Mouse (Mus musculus) left cerebral cortex, postnatal 4 days (tissue): ENCODE measurements around the gene Glis1. TPM values are rescaled to one million over a fixed set of nuclear protein-coding genes. Genes with fewer than 3 reads are reported as not detected.
A peak's percentile ranks its signal among the peaks of the same experiment; 100 is the strongest.

Experiments
- DNase-seq: peaks from one replicate; pipeline ENCODE4 v3.0.0-alpha.2; 2022
- intact Hi-C: fragments of 180-260 bp; cut with DNase I; formaldehyde crosslinking; loops from one replicate; pipeline ENCODE4 v1.15.1; 2025
- total RNA-seq, 2 experiments: library from RNA; stranded (reverse); gene quantifications; 2 replicates each; pipeline ENCODE4 v1.2.3; 2021

Gene Glis1
- total RNA-seq, 2 experiments from 2014 or later: 1.9 to 3.6 TPM

DNA sequence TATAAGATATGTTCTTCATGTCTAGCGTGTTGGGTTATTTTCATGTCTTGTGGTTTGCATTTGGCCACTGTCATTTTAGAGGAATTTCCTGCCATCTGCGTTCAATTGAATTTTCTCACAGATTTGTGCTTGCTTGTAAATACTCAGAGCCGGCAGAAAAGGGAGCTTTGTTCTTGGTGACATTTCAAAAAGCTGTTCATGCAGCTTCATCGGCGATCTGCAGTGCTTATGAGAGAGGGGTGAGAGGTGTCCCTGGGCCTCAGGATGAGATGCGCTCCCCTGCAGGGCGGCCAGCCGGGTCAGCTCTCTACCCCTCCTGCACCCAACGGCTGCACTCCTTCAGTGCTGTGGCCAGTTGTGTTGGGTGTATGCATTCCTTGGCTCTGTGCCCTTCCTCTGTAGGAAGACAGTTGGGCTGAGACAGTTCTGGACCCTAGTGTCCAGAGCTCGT is 68.2 kb downstream of the Glis1 start:
- DNase-seq: no peak
- intact Hi-C loops: no loop called here

DNA sequence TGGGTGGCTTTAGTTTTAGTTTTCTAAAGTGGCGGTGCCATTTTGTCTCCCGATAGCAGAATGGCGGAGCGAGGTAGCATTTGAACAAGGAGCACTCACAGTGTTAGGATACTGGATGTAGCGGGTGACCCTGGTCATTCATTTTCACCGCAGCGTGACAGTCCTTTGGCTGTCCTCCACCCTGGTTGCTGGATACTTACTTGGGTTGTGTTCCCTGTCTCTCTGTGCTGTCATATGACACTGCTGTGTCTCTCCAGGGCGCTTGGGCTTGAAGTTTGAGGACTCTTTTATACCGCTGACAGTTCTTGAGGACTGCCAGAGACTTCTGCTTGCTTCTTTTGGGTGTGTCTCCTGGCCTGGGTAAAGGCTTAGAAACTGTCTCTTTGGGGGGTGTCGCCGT is 80.6 kb downstream of the Glis1 start:
- DNase-seq: no peak
- intact Hi-C loops: no loop called here

DNA sequence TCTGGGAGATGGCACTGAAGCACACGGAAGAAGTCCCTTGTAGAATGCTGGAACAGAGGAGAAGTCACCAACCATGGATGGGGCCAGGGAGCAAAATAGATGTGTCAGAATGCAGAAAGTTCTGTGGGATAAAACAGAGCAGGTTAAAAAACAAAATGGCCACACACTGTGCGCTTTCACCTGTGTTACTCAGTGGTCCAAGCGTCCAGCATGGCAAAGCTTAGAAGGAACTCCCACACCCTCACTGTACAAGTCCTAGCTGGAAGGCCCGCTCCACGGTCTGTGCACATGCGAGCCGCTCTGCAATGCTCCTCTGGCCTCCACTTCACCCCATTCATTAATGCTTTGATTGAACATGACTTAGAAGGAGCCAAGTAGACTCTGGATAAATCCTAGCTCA is 81.2 kb downstream of the Glis1 start:
- DNase-seq: no peak
- intact Hi-C loops: no loop called here

DNA sequence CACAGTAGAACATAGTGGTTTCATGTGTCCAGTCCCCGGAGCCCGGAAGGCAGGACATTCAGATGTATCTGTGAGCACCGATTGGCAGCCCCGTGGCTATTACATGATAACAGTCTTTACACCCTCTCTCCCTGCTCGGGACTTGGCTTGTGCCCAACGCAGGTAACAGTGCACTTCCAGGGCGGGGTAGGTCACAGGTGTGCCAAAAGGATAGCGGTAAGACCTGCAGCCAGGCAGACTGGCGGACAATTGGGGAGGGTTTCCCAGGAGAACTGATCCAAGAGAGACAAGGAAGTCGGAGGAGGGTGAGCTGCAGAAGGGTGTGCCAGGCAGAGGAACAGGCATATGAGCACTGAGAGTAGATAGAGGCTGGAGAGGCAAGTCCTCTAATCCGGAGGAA is 84.4 kb downstream of the Glis1 start:
- intact Hi-C loops: no loop called here
- DNase-seq: no peak

GRCm38 (mm10) chr4:107520071-107520470 is 85.7 kb downstream of the Glis1 start:
- DNase-seq: no peak
- intact Hi-C loops: no loop called here

DNA sequence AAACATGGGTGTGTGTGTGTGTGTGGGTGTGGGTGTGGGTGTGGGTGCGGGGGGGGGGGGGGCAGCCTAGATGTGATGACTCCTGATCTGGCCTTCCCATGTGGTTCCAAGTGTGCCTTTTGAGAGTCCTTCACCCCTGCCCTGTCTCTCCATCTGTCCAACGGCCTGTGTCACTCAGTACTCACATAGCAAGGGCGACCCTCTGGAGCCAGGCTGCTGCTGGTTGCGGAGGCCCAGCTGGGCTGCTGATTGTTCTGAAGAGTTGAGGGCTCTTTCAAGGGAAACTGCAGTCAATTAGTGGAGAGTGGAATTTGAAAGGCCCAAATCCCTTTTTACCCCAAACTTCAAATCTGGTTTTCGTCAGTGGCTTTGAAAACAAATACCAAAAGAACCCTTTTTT is 86.4 kb downstream of the Glis1 start:
- intact Hi-C loops: no loop called here
- no peak for DNase-seq

DNA sequence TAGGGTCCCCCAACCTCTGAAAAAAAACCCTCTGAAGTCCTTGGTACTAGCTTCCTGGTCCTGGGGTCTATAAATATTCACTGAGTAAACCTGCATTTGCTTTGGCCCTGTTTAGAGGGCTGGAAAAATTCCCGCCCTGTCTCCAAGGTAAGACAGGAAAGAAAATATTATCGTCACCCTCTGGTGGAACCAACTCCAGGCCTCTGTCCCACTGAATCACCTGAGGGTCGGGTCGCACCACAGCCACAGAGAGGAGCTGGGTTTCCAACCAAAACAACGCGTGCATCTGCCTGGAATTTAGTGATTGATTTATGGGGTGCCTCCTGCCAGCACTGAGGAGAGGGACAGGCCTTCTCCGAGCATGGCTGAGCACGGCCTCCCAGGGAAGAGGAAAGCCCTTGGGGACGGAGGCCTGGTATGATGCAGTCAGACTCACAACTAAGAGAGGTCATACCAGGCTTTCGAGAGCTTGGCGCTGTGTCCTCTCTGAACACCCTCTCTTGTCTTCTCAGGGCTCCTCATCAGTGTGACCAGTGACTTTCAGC is 89.3 kb downstream of the Glis1 start:
- no peak for DNase-seq
- intact Hi-C loops: no loop called here

DNA sequence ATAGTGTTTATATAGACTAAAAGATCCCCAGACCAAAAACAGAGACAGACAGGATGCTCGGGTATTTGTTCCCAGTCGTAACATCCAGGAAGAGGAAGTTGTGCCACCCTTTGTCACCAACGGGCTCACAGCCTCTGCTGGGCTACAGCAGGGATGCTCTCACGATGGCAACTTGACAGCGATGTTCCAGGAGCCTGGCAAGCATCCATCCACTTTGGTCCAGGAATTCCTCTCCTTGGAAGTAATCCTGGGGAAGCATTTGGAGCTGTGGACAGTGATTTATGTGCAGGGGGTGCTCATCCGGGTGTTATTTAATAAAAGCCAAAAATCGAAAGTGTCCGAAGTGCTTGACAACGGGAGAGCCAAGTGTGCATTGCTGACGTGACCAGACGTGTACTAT is 100.7 kb downstream of the Glis1 start:
- intact Hi-C loops: no loop called here
- peak; percentile 72 for DNase-seq

GRCm38 (mm10) chr4:107538116-107538515 is 103.7 kb downstream of the Glis1 start:
- intact Hi-C loops: no loop called here
- peak; percentile 30 for DNase-seq

DNA sequence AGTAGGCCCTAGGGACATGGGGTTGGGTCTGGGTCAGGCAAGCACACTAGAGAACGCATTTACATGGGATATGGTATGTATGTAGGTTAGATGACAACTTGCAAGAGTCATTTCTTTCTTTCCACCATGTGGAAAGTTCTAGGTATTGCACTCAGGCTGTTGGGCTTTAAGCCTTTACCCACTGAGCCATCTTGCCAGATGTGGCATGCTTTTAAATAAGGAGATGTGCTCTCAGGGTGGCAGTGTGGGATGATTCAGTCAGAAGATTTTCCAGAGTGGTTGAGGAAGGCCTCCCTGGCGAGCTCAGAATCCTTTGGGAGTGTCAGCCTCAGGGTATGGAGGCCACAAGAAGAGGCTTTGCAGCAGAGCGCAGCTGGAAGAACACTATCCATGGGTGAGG is 104.2 kb downstream of the Glis1 start:
- intact Hi-C loops: no loop called here
- no peak for DNase-seq

GRCm38 (mm10) chr4:107539021-107539420 is 104.6 kb downstream of the Glis1 start:
- intact Hi-C loops: no loop called here
- DNase-seq: no peak

- intact Hi-C loops: no loop called here
- DNase-seq: no peak
Measured at GRCm38 (mm10) chr4:107541821-107542220, 107.4 kb downstream of the Glis1 start.

- intact Hi-C loops: no loop called here
Measured at GRCm38 (mm10) chr4:107544843-107545242, 110.5 kb downstream of the Glis1 start.

GRCm38 (mm10) chr4:107545726-107546125 is 111.3 kb downstream of the Glis1 start:
- DNase-seq: peak; percentile 40
- intact Hi-C loops: no loop called here

More at GRCm38 (mm10) chr4:107544843-107545242, 110.5 kb downstream of the Glis1 start:
- no peak for DNase-seq

GRCm38 (mm10) chr4:107546525-107546924 is 112.1 kb downstream of the Glis1 start:
- DNase-seq: peak; percentile 63
- intact Hi-C loops: no loop called here

DNA sequence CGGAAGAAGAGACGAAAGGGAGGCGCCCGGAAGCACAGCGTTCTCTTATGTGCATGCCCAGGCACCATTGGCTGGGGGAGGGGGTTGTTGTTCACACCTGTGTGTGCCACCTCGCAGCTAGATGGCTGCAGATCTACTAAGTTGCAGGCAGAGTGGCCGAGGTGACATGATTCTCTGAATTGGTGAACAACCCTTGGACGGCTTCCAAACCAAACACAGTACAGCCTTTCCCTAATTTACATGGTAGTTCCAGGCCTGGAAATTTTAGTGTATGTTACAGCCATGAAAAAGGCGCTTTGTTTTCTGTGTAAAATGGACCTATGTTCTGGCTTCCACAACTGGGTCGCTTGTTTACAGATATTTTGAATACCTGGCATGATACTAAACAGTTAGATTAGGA is 115.7 kb downstream of the Glis1 start:
- DNase-seq: no peak
- intact Hi-C loops: no loop called here

GRCm38 (mm10) chr4:107550546-107550945 is 116.2 kb downstream of the Glis1 start:
- intact Hi-C loops: no loop called here

DNA sequence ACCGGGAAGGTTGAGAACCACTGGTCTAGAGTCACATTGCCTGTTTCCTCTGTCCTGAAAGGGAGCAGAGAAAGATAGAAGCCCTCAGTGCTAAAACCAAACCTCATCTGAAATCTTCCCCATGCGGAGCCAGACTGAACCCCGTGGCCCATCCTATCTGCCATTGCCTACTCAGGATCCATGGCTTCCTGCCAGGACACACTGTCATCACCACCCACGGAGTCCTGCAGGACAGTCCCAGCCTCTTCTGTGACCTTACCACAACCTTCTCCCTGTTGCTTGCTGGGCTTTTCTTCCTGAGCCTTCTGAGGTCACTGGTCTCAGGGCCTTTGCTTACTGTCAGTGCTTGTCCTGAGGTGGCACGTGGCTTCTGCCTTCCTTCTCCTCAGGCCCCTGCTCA is 118.3 kb downstream of the Glis1 start:
- no peak for DNase-seq
- intact Hi-C loops: no loop called here

More at GRCm38 (mm10) chr4:107550546-107550945, 116.2 kb downstream of the Glis1 start:
- DNase-seq: no peak

DNA sequence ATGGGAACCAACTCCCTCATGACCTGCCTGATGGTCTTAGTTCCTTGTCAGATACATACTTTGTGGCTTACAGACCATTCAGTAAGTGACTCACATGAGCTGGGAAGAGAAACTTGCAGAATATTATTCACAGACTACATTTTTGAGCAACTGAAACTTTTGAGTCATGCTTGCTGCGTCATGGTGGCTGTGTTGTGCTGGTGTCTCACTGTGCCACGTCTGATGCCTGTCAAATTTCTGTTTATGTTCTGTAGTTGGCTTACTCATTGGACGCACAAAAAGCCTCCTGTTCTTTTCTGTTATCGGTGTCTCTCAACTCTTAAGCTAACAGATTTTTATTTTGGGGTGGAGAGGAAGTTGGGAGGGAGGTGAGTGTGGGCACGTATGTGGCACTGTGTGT is 119.4 kb downstream of the Glis1 start:
- no peak for DNase-seq
- intact Hi-C loops: no loop called here

GRCm38 (mm10) chr4:107558801-107559200 is 124.4 kb downstream of the Glis1 start:
- intact Hi-C loops: no loop called here
- no peak for DNase-seq

GRCm38 (mm10) chr4:107561056-107561455 is 126.7 kb downstream of the Glis1 start:
- intact Hi-C loops: no loop called here
- no peak for DNase-seq

- DNase-seq: no peak
- intact Hi-C loops: no loop called here
Measured at GRCm38 (mm10) chr4:107568159-107568558, 133.8 kb downstream of the Glis1 start.

DNA sequence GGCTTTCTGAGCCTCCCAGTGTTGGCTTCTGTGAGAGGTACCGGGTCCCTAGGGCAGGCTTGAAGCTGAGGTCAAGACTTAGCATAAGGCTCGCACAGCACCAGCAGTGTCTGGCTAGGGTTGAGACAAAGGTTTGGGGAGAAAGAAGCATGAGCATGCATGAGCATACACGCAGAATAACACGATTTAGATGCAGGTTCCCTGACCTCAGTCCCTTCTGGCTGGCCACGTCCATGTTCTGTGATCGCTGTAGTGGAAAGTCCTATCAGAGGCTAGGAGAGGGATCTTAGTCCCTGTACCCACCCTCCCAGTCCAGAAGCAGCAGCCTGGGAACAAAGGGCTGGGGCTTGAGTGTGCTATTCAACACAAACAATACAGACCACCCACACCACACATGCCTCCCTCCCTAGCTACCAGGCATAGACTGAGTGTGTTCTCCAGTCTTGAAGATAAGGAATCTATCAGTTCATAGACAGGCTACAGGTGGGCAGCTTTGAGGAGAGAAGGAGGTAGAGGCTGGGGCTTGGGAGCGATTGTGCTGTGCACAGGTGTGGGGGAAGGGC is 134.6 kb downstream of the Glis1 start:
- intact Hi-C loops: no loop called here

More for the DNA sequence above, 134.6 kb downstream of the Glis1 start:
- DNase-seq: no peak
